Mouse (Mus musculus) ES-E14 (cell line): ENCODE data around the gene Ap5s1. TPM values are rescaled to one million over a fixed set of nuclear protein-coding genes. Genes with fewer than 3 reads are reported as not detected.

Source experiments
- DNase-seq: peaks from one replicate; pipeline ENCODE4 v3.0.0-alpha.2; 2013; ENCODE audit warnings: low read depth, low spot score
- H3K27ac ChIP-seq: 2 replicates; pipeline ENCODE4 v1.5.1; 2012; ENCODE audit warnings: low read depth, mild to moderate bottlenecking, low read length, moderate library complexity, mixed read lengths; ENCODE audit not compliant: poor library complexity, insufficient read depth, severe bottlenecking
- H3K36me3 ChIP-seq: 2 replicates; pipeline ENCODE4 v1.6.1; 2012; ENCODE audit warnings: mild to moderate bottlenecking, low read length, moderate library complexity, mixed read lengths; ENCODE audit not compliant: control insufficient read depth, poor library complexity, insufficient read depth, severe bottlenecking
- H3K4me1 ChIP-seq, 2 experiments: fragments of 150-350 bp in 1 of 2; sonication (generic) in 1 of 2; 2 replicates each; pipeline ENCODE4 v1.6.1; 2012; ENCODE audit warnings: low read length in 2 of 2, mild to moderate bottlenecking in 1 of 2, mixed read lengths in 1 of 2; ENCODE audit not compliant: control insufficient read depth in 2 of 2, insufficient read depth in 2 of 2, poor library complexity in 1 of 2
- H3K4me3 ChIP-seq, 2 experiments: fragments of 150-350 bp in 1 of 2; sonication (generic) in 1 of 2; 2 replicates each; pipeline ENCODE4 v1.5.1; 2012; ENCODE audit warnings: low read length in 2 of 2, low read depth in 1 of 2, mild to moderate bottlenecking in 1 of 2, mixed read lengths in 1 of 2; ENCODE audit not compliant: insufficient read depth in 1 of 2, poor library complexity in 1 of 2, severe bottlenecking in 1 of 2
- H3K9ac ChIP-seq: 2 replicates; pipeline ENCODE4 v1.6.1; 2012; ENCODE audit warnings: low read depth, mild to moderate bottlenecking, low read length, mixed read lengths; ENCODE audit not compliant: poor library complexity, insufficient read depth, severe bottlenecking
- H3K9me3 ChIP-seq: fragments of 150-350 bp; sonication (generic); 2 replicates; pipeline ENCODE4 v1.6.1; 2012; ENCODE audit warnings: low read depth, mild to moderate bottlenecking, low read length; ENCODE audit not compliant: control insufficient read depth, insufficient read depth
- CHD2 ChIP-seq: IDR thresholded peaks from 2 replicates; pipeline ENCODE4 v1.6.1; 2014; ENCODE audit warnings: mild to moderate bottlenecking, low read depth, low read length, inconsistent platforms
- HCFC1 ChIP-seq: IDR thresholded peaks from 2 replicates; pipeline ENCODE4 v1.6.1; 2012; ENCODE audit warnings: low read length, inconsistent platforms, borderline replicate concordance; ENCODE audit not compliant: insufficient read depth
- MAFK ChIP-seq: IDR thresholded peaks from 2 replicates; pipeline ENCODE4 v1.6.1; 2014; ENCODE audit warnings: mild to moderate bottlenecking, low read depth, low read length, inconsistent platforms; ENCODE audit not compliant: insufficient read depth
- ZC3H11A ChIP-seq: IDR thresholded peaks from 2 replicates; pipeline ENCODE4 v1.6.1; 2012; ENCODE audit warnings: low read depth, mild to moderate bottlenecking, inconsistent platforms, low read length, borderline replicate concordance
- ZNF384 ChIP-seq: IDR thresholded peaks from 2 replicates; pipeline ENCODE4 v1.6.1; 2012; ENCODE audit warnings: low read depth, low read length, inconsistent platforms
- in situ Hi-C, 2 experiments: fragments of 600-800 bp; cut with MboI; formaldehyde crosslinking; loops; one replicate each; pipeline ENCODE4 v1.15.1; 2025; ENCODE audit warnings: low sequenced_read_pairs in 2 of 2, inconsistent platforms in 1 of 2; ENCODE audit not compliant: unreplicated experiment in 2 of 2
- total RNA-seq: library from RNA; depleted of rRNA; stranded (reverse); fragments of 300-350 nt; gene quantifications from 2 replicates; pipeline ENCODE4 v1.2.3, GENCODE M21; 2012

The Ap5s1 gene
- total RNA-seq, 1 experiment, result 7.9 TPM

DNA sequence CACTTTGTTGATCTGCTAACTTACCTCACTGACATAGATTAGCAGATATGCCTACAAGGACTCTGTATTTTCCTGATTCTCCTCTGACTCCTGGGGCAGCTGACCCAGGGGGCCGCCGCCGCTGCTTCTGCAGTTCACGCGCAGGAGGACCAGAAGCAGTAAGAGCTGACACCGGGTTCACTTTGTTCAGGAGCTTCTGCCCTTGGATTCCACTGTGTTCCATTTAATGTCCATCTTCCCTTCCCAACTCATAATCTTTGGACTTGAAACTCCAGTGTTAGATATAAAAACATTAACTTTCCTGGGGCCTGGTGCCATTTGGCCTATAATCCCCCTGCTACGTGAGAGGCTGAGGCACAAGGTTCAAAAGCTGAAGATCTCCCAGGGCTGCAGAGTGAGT, 43.0 kb upstream of the Ap5s1 start:
- H3K4me3 ChIP-seq, result no peak overlapping the region
- H3K27ac ChIP-seq, result no peak overlapping the region
- no peaks in the 10 kb centered on the region for H3K9me3 ChIP-seq
- H3K4me1 ChIP-seq, result peaks cover 0 to under 1% of the 10 kb centered on the region in 2 experiments; a peak in 1 of 4 replicates
- no peak overlapping the region for H3K9ac ChIP-seq
- no peaks in the 10 kb centered on the region for H3K36me3 ChIP-seq
- in situ Hi-C loops, result no loop called here
- TF ChIP-seq ZNF384, result no peak
- no peak for DNase-seq

DNA sequence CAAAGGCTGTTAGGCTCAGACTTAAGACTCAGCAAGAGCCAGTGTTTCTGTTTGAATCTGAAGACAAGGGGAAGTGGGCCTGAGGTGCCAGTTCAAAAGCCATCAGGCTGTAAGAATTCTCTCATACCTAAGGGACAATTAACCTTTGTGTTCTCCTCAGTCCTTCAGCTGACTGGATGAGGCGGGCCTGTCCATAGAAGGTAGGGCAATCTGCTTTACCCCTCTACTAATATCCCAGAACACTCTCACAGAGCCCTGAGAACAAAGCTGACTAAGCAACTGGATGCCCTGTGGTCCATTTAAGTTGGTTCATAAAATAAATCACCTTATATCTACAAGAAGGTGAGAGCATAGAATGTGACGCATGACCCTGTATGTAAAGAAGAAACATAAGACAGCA, 40.7 kb upstream of the Ap5s1 start:
- no peak for DNase-seq
- Histone ChIP-seq H3K4me1 (peaks cover 0 to 2% of the 10 kb centered on the region in 2 experiments; a peak in 2 of 4 replicates), H3K4me3 (no peak overlapping the region), H3K36me3 (no peaks in the 10 kb centered on the region), H3K9ac (no peak overlapping the region), H3K9me3 (no peaks in the 10 kb centered on the region), H3K27ac (no peak overlapping the region)
- in situ Hi-C loops, result no loop called here
- no peak for TF ChIP-seq MAFK
- TF ChIP-seq CHD2, result no peak
- no peak for TF ChIP-seq ZC3H11A
- TF ChIP-seq ZNF384, result no peak
- TF ChIP-seq HCFC1, result no peak

DNA sequence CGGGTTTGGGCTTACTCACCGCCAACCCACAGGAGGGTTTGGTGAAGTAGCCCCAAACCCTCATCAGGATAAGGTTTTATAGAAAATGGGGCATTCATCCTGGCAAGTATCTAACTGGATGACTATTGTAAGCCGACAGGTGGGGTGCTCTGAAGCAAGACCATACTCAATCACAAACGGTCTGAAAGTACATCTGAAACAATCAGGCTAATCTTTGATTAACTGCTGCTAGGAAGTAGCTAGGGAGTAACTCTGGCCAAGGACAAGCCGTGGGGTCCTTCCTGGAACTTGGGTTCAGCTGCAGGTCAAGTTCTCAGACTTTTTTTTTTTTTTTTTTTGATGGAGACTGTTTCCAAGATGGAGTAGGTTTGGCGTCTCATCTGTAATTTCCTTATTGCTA, 38.9 kb upstream of the Ap5s1 start:
- in situ Hi-C loops, result no loop called here
- no peak overlapping the region for H3K27ac ChIP-seq
- H3K9ac ChIP-seq, result no peak overlapping the region
- H3K9me3 ChIP-seq, result no peaks in the 10 kb centered on the region
- DNase-seq, result no peak
- H3K4me1 ChIP-seq, result peaks cover 2 to 5% of the 10 kb centered on the region in 2 experiments
- TF ChIP-seq CHD2, result no peak
- peak; percentile 89 for TF ChIP-seq ZNF384
- no peaks in the 10 kb centered on the region for H3K36me3 ChIP-seq
- H3K4me3 ChIP-seq, result no peak overlapping the region

DNA sequence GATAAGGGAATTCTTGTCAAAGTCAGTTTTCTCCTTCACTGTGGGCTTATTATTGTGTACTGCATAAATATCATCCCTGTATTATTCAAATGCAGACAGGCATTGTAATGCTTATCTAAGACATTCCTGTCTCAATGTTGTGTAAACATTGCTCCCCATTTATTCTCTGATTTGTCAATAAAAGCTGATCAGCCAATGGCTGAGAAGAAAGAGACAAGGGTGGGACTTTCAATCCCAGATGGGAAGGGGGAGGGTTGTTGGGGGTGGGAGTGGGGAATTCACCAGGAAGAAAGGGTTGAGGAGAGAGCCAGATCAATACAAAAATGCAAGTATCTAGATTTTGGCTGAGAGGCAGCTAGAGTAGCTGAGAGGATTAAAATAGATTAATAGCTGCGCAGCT, 38.0 kb upstream of the Ap5s1 start:
- H3K9ac ChIP-seq, result no peak overlapping the region
- H3K4me3 ChIP-seq, result no peak overlapping the region
- H3K27ac ChIP-seq, result no peak overlapping the region; the same call in 1 of the 2 replicates
- no peaks in the 10 kb centered on the region for H3K9me3 ChIP-seq
- peaks cover 2 to 5% of the 10 kb centered on the region in 2 experiments for H3K4me1 ChIP-seq
- in situ Hi-C loops, result no loop called here
- no peak for DNase-seq
- TF ChIP-seq CHD2 (no peak), HCFC1 (no peak)
- H3K36me3 ChIP-seq, result no peaks in the 10 kb centered on the region

DNA sequence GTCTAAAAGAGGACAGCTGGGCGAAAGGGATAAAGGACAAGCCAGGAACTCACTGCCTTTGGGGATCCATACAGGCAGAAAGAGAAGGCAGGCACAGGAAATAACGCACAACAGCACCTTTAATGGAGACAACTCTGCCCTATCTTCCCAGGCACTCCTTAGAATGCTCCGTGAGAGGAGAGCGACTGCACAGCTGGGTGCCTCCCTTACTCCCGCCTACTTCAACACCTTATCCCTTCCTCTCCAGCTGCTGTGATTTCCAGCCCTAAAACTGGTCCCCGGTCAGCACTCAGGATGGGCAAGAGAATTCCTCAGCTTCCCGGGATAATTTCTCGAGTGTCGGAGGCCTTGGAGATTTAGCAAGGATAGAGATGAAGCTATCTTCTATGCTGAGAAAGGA, 35.9 kb upstream of the Ap5s1 start:
- in situ Hi-C loops, result no loop called here
- peak overlapping the region; percentile 29; the same call in 1 of the 2 replicates for H3K9ac ChIP-seq
- no peaks in the 10 kb centered on the region for H3K36me3 ChIP-seq
- no peak for DNase-seq
- H3K27ac ChIP-seq, result no peak overlapping the region
- H3K9me3 ChIP-seq, result no peaks in the 10 kb centered on the region
- TF ChIP-seq ZNF384, result no peak
- no peak for TF ChIP-seq HCFC1
- no peak for TF ChIP-seq MAFK
- TF ChIP-seq ZC3H11A, result no peak
- no peak for TF ChIP-seq CHD2
- H3K4me3 ChIP-seq, result peak overlapping the region; percentile 28 to 55
- peaks cover 4 to 9% of the 10 kb centered on the region in 2 experiments for H3K4me1 ChIP-seq
